Mouse (Mus musculus): ENCODE measurements around the gene Csl. TPM values are rescaled to one million over a fixed set of nuclear protein-coding genes. Genes with fewer than 3 reads are reported as not detected.

Csl gene
- 0.10 and 0.14 TPM in 2 replicates for polyA plus RNA-seq (2014; fragmentation: Nextera tagmentation; extraction: Ambion mirVana)

DNA sequence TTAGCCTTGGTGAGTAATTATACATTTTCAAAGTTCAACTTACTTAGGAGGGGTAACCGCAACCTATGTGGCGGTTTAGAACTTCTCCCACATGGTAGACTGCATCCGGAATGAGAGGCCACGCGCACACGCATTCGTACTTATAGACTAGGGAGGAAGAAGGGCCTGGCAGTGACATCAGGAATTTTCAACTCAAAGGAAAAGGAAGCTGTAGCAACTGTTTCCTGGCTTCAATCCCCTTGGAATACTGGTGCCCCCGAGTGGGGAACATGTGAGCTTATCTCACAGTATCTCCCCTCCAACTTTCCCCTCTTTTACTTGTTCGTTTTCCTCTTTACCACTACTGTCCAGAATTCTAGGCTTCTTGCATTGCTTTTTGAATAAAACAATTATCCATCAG is at the start of gene Csl:
Gene Csl (minus strand): TSS at position 101 of the 400 bp plus-strand sequence.
- H3K9me3 ChIP-seq (replicated peaks; ENCODE audit: control insufficient read depth, low read length) = no peaks in the 10 kb centered on the region
- 87% methylated on average over 9 of the region's 9 CpGs for WGBS (ENCODE audit: insufficient replicate concordance)
- no peak within 1 kb of the TSS for H3K4me2 ChIP-seq
- no peaks in the 10 kb centered on the region for H3K4me1 ChIP-seq (ENCODE audit: control insufficient read depth, insufficient read depth, low read length)
- H3K27me3 ChIP-seq (ENCODE audit: control insufficient read depth, insufficient read depth, low read length) = no peaks in the 10 kb centered on the region
- ATAC-seq (replicated peaks; ENCODE audit: insufficient number of reproducible peaks, low FRiP score, low TSS enrichment) = no peak
- no peak within 1 kb of the TSS for H3K4me3 ChIP-seq (ENCODE audit: low read depth, low read length)
- H3K36me3 ChIP-seq (ENCODE audit: control insufficient read depth, insufficient read depth, low read length) = no peaks in the 10 kb centered on the region
- no peak within 1 kb of the TSS for H3K9ac ChIP-seq (ENCODE audit: low read depth, low read length)
- H3K27ac ChIP-seq (ENCODE audit: low read depth, low read length) = no peak within 1 kb of the TSS

DNA sequence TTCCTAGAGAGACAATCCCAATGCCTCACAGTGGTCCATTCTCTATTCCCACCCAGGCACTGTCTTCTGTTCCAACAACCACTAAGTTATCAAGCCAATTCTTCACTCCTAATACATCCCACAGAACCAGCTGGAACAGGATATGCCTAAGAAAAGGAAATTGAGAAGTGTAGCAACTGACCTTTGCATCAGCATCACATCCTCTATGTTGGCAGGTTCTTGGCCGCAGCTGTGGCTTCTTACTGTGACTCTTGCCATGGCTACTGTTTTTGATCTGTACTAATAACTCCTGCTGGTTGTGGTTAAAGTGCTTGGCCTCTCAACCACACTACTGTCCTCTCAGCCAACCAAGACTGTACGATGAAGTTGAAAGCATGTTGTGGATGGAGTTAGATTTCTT is 30.0 kb upstream of the Csl start:
- 79% methylated on average over 2 of the region's 2 CpGs for WGBS (ENCODE audit: insufficient replicate concordance)
- H3K9ac ChIP-seq (ENCODE audit: low read depth, low read length) = no peak overlapping the region
- no peak overlapping the region for H3K4me3 ChIP-seq (ENCODE audit: low read depth, low read length)
- H3K36me3 ChIP-seq (ENCODE audit: control insufficient read depth, insufficient read depth, low read length) = no peaks in the 10 kb centered on the region
- H3K27ac ChIP-seq (ENCODE audit: low read depth, low read length) = no peak overlapping the region
- H3K4me1 ChIP-seq (ENCODE audit: control insufficient read depth, insufficient read depth, low read length) = no peaks in the 10 kb centered on the region
- H3K4me2 ChIP-seq = no peak overlapping the region
- ATAC-seq (replicated peaks; ENCODE audit: insufficient number of reproducible peaks, low FRiP score, low TSS enrichment) = no peak
- H3K9me3 ChIP-seq (replicated peaks; ENCODE audit: control insufficient read depth, low read length) = no peaks in the 10 kb centered on the region
- H3K27me3 ChIP-seq (ENCODE audit: control insufficient read depth, insufficient read depth, low read length) = no peaks in the 10 kb centered on the region

DNA sequence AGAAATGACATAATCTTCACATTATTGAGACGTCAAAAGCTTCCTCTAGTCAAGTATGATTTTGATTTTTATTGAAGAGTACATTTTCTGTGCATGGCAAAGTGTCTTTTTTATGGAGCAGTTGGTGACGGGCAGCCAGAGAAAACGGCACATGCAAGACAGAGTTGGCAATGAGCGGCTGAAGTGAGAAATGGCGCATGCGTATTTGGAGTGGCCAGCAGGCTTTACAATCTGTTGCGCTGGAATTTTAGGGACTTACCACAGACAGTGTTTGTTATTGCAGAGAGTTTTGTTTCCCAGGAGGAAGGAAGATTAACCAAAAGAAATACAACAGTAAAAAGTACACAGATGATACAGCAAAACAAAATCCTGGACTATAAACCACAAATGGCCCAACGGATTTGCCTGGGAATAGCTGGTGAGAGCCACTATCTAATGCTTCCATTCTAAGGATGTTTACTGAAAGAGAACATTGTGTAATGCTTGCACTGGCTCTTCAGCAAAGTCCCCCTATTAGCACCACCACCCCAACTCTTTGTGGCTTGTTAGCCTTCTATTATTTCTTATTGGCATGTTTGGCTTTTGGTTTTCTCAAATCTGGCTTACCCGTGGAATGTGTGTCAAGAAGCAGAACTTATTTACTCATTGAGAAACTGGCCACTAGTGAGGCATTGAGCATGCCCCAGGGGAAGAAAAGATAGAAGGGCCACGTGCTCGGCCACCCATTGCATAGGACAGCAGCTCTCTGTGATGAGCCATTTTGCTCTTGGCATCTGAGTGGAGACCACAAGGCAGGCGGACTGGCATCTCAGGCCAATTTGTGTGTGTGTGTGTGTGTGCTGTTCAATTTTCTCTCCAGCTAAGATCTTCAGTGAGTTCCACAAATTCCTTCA is 15.0 kb upstream of the Csl start:
- no peaks in the 10 kb centered on the region for H3K27me3 ChIP-seq (ENCODE audit: control insufficient read depth, insufficient read depth, low read length)
- H3K4me1 ChIP-seq (ENCODE audit: control insufficient read depth, insufficient read depth, low read length) = no peaks in the 10 kb centered on the region
- 82% methylated on average over 12 of the region's 12 CpGs for WGBS (ENCODE audit: insufficient replicate concordance)
- no peak overlapping the region for H3K27ac ChIP-seq (ENCODE audit: low read depth, low read length)
- H3K4me3 ChIP-seq (ENCODE audit: low read depth, low read length) = no peak overlapping the region
- no peak overlapping the region for H3K9ac ChIP-seq (ENCODE audit: low read depth, low read length)
- H3K4me2 ChIP-seq = no peak overlapping the region
- H3K36me3 ChIP-seq (ENCODE audit: control insufficient read depth, insufficient read depth, low read length) = no peaks in the 10 kb centered on the region
- no peak for ATAC-seq (replicated peaks; ENCODE audit: insufficient number of reproducible peaks, low FRiP score, low TSS enrichment)
- no peaks in the 10 kb centered on the region for H3K9me3 ChIP-seq (replicated peaks; ENCODE audit: control insufficient read depth, low read length)

DNA sequence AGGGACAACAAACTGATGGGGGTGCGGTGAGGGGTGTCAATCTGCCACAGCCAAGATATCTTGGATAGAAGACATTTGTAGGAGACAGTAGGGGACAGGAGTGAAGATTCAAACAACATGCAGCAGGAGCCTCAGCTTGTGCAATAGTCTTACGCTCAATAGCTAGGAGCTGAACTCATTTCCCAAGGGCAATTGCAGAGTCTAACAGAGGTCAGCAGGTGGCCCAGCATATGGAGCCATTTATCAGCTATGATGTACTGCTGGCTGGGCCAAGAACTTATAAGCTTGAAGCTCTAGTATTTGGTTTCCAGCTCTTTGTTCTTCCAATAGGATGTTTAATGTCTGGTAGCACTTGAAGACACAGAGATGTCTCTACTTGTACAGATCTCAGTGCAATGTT is 9.3 kb downstream of the Csl start:
- H3K4me3 ChIP-seq (ENCODE audit: low read depth, low read length) = no peak overlapping the region
- no peaks in the 10 kb centered on the region for H3K4me1 ChIP-seq (ENCODE audit: control insufficient read depth, insufficient read depth, low read length)
- H3K27me3 ChIP-seq (ENCODE audit: control insufficient read depth, insufficient read depth, low read length) = no peaks in the 10 kb centered on the region
- no peaks in the 10 kb centered on the region for H3K36me3 ChIP-seq (ENCODE audit: control insufficient read depth, insufficient read depth, low read length)
- WGBS (ENCODE audit: insufficient replicate concordance) = 76% methylated on average over 2 of the region's 2 CpGs
- no peak overlapping the region for H3K4me2 ChIP-seq
- no peak for ATAC-seq (replicated peaks; ENCODE audit: insufficient number of reproducible peaks, low FRiP score, low TSS enrichment)
- H3K9me3 ChIP-seq (replicated peaks; ENCODE audit: control insufficient read depth, low read length) = no peaks in the 10 kb centered on the region
- H3K27ac ChIP-seq (ENCODE audit: low read depth, low read length) = no peak overlapping the region
- H3K9ac ChIP-seq (ENCODE audit: low read depth, low read length) = no peak overlapping the region

DNA sequence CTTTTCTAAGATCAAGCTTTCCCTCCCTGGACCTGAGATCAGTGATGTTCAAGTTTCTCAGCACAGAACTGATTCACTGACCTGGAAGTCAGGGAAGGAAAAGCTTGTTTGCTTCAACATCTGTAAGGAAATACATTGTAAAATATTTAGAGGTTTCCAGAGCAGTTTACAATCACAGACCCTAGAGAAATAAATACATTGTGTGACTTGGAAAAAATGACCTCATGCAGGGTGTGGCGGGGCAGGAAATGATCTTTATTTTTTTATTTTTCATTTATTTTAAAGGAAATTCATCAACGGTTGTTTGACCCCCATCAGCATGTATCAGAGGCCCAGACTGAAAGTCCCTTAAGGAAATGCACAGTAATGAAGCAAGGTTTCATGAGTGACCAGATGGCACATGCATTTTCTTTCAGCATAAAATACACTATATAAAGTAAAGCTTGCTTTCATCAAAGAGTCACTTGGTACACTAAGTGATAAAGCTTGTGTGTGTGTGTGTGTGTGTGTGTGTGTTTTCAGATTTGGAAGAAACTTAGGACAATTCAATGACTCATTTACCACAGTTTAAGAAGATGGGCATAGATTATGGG is 10.7 kb downstream of the Csl start:
- H3K4me2 ChIP-seq = no peak overlapping the region
- no peaks in the 10 kb centered on the region for H3K27me3 ChIP-seq (ENCODE audit: control insufficient read depth, insufficient read depth, low read length)
- WGBS (ENCODE audit: insufficient replicate concordance) = 54% methylated on average over 2 of the region's 2 CpGs
- no peak overlapping the region for H3K27ac ChIP-seq (ENCODE audit: low read depth, low read length)
- H3K4me3 ChIP-seq (ENCODE audit: low read depth, low read length) = no peak overlapping the region
- no peak for ATAC-seq (replicated peaks; ENCODE audit: insufficient number of reproducible peaks, low FRiP score, low TSS enrichment)
- no peaks in the 10 kb centered on the region for H3K9me3 ChIP-seq (replicated peaks; ENCODE audit: control insufficient read depth, low read length)
- no peaks in the 10 kb centered on the region for H3K4me1 ChIP-seq (ENCODE audit: control insufficient read depth, insufficient read depth, low read length)
- no peaks in the 10 kb centered on the region for H3K36me3 ChIP-seq (ENCODE audit: control insufficient read depth, insufficient read depth, low read length)
- H3K9ac ChIP-seq (ENCODE audit: low read depth, low read length) = no peak overlapping the region

DNA sequence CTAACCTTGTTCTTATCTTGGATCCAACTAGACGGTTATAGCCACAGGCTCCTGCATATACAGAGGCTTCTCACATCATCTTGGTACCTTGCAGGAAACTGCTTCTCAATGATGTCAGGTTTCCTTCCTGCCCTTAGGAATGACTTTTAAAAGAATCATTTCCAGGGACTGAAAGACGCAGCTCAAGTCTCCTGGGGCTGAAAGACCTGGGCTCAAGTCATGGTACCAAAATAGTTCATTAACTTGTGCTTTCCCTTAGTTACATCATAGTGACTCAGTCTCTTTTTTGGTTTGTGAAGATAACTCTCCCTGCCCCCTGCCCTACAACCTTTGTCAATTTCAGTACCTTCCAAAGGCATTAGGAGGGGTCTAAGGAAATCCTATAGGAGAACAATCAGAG is 11.4 kb downstream of the Csl start:
- no peak overlapping the region for H3K4me3 ChIP-seq (ENCODE audit: low read depth, low read length)
- no peak overlapping the region for H3K27ac ChIP-seq (ENCODE audit: low read depth, low read length)
- H3K27me3 ChIP-seq (ENCODE audit: control insufficient read depth, insufficient read depth, low read length) = no peaks in the 10 kb centered on the region
- H3K4me1 ChIP-seq (ENCODE audit: control insufficient read depth, insufficient read depth, low read length) = no peaks in the 10 kb centered on the region
- no peaks in the 10 kb centered on the region for H3K36me3 ChIP-seq (ENCODE audit: control insufficient read depth, insufficient read depth, low read length)
- no peak for ATAC-seq (replicated peaks; ENCODE audit: insufficient number of reproducible peaks, low FRiP score, low TSS enrichment)
- H3K9ac ChIP-seq (ENCODE audit: low read depth, low read length) = no peak overlapping the region
- H3K4me2 ChIP-seq = no peak overlapping the region
- no peaks in the 10 kb centered on the region for H3K9me3 ChIP-seq (replicated peaks; ENCODE audit: control insufficient read depth, low read length)
- 42% methylated on average over 2 of the region's 2 CpGs for WGBS (ENCODE audit: insufficient replicate concordance)

DNA sequence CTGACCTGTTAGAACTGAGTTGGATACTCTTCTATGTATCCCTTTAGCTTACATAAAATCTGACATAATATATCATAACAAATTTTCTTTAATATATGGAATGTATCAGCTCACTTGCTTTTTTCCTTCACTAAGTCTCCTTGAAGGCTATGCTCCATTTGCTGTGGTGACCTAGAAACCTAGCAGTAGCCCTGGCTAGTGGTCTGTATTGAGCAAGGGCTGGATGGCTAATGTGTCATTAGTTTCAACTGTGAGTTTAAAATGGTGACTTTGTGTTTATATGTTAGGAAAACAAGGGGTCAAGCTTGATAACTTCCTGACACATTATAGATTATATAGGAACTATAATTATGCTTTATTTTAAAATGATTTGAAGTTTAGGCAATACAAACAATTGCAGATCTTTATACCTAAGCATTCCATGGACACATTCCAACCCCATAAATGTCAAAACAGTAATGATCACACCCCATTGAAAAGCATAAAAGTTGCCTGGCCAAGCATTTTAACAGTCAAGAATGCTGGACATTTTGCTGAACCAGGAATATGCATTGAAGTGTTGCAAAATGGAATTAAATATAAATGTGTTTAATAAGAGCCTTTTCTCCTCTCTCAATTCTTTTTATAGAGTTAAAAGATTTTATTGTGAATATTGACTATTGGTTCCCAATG is 17.7 kb downstream of the Csl start:
- no peak for ATAC-seq (replicated peaks; ENCODE audit: insufficient number of reproducible peaks, low FRiP score, low TSS enrichment)
- H3K9ac ChIP-seq (ENCODE audit: low read depth, low read length) = no peak overlapping the region
- H3K4me2 ChIP-seq = no peak overlapping the region
- H3K36me3 ChIP-seq (ENCODE audit: control insufficient read depth, insufficient read depth, low read length) = no peaks in the 10 kb centered on the region
- H3K4me1 ChIP-seq (ENCODE audit: control insufficient read depth, insufficient read depth, low read length) = no peaks in the 10 kb centered on the region
- no peaks in the 10 kb centered on the region for H3K27me3 ChIP-seq (ENCODE audit: control insufficient read depth, insufficient read depth, low read length)
- H3K4me3 ChIP-seq (ENCODE audit: low read depth, low read length) = no peak overlapping the region
- H3K27ac ChIP-seq (ENCODE audit: low read depth, low read length) = no peak overlapping the region
- no peaks in the 10 kb centered on the region for H3K9me3 ChIP-seq (replicated peaks; ENCODE audit: control insufficient read depth, low read length)

DNA sequence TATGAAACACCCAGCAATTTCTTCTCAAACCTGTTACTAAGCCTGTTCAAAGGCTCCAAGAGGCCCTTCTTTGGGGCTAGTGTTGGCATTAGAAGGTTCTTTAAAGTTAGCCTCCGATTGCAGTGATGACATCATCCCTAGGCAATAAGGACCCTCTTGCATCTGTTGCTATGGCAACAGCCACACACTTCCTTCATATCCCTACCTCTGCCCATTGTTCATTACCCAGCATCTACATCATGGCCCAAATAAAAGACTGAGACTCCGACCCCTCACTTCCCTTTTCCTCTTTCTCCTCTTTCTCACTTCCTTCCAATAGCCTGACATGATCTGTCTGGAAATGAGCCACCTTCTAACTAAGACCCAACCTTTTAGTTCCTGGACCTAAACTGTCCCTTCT is 46.3 kb downstream of the Csl start:
- Histone ChIP-seq H3K4me3 (ENCODE audit: low read depth, low read length) (no peak overlapping the region), H3K27ac (ENCODE audit: low read depth, low read length) (no peak overlapping the region), H3K9me3 (replicated peaks; ENCODE audit: control insufficient read depth, low read length) (no peaks in the 10 kb centered on the region), H3K27me3 (ENCODE audit: control insufficient read depth, insufficient read depth, low read length) (no peaks in the 10 kb centered on the region), H3K9ac (ENCODE audit: low read depth, low read length) (no peak overlapping the region), H3K4me2 (no peak overlapping the region), H3K4me1 (ENCODE audit: control insufficient read depth, insufficient read depth, low read length) (no peaks in the 10 kb centered on the region), H3K36me3 (ENCODE audit: control insufficient read depth, insufficient read depth, low read length) (no peaks in the 10 kb centered on the region)
- WGBS (ENCODE audit: insufficient replicate concordance) = 56% methylated on average over 2 of the region's 2 CpGs
- ATAC-seq (replicated peaks; ENCODE audit: insufficient number of reproducible peaks, low FRiP score, low TSS enrichment) = no peak
